Mouse (Mus musculus) heart, adult 9 months (tissue): Measurements from ENCODE around the gene Hivep1.

Experiments used
- DNase-seq, 2 experiments: peaks; one replicate each; pipeline ENCODE4 v3.0.0; 2022; ENCODE audit warnings: low spot score in 2 of 2

The Hivep1 gene

DNA sequence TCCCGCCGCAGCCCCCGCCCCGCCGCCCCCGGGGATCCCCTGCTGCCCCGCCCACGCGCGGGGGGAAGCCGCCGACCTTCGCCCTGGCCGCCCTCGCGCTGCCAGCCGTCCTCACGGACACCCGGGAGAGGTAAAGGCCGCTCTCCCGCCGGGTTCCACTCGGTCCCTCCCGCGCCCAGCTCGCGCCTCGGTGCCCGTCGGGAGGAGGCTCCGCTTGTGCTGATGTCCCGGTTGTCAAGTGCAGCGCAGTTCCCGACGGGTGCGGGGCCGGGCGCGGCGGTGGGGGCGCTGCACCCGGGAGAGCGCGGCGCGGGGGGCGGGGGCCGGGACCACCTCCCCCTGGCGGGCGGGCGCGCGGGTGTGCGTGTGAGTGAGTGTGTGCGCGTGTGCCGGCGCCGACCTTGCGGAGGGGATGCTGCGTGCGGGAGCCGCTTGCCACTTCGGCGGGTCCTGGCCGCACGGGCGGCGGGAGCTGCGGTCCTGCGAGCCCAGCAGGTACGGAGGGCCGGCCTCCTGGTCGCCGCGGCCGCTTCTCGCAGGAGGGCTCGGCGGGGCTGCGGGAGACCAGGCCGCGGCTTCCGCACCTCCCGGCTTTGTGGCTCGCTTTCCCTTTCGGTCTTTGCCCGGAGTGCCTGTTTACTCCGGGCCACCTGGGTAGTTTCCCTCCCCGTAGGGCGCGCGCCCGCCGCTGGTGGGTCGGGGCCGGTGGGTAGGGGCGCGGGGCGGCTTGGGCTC, at the start of gene Hivep1:
Gene Hivep1, plus strand, starts transcription at position 61 of the 735 bp plus-strand sequence.
- peak; percentile 73 for DNase-seq

DNA sequence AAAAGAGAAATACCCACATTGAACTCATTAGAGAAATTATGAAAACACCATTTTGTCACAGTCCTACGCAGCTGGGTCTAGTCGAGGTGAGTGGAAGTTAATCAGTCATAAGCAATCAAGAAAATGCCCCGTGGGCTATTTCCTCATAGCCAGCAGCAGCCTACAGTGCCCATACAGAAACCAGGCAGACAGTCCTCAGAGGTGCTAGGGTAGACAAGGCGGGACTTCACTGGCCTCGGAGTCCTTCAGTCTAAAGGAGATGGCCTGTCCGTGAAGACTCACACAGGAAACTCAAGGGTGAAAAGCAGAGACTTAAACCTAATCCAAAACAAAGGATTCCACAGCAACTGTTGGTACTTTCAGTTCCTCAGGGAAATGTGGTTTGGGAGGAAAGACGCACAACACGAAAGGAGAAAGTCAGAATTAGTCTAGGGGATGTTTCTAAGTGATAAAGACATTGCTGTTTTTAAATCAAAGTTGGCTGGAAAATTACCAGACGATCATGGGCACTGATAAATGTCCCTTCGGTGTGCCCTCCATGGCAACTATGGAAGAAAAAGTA, 36.3 kb upstream of the Hivep1 start:
- no peak for DNase-seq

DNA sequence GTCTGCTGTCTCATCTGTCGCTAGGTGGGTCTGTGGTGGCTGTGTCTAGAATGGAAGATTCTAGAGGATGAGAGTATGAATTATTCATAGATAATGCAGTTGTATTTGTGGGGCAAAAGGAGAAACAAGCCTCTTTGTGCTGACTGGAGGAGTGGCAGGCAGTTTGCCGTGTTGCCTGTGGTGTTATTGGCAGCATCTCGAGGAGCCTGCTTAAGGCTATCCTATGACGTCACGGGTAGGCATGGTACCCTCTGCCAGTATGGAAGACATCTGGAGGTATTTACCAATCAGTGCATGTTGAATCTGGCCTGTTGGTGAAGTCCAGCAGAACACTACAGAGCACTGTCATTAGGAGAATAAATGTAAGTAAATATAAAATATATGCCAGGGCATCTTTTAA, 35.6 kb upstream of the Hivep1 start:
- no peak for DNase-seq

DNA sequence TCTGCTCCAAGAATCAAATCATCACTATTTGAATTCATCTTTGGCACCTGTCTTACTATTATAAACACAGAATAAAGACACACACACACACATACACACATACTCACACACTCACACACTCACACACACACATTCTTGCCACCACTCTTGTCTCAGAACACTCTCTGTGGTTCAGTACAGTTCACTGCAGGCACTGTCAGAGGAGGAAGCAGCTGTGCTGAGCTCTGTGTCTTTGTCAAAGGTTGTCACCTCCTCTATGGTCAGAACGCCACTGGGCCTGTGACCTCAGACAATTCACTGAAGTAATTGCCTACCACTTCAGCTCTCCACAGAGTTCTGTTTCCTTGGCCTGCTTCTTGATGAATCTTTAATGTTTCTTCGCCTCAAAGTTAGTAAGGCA, 33.5 kb upstream of the Hivep1 start:
- DNase-seq: no peak

DNA sequence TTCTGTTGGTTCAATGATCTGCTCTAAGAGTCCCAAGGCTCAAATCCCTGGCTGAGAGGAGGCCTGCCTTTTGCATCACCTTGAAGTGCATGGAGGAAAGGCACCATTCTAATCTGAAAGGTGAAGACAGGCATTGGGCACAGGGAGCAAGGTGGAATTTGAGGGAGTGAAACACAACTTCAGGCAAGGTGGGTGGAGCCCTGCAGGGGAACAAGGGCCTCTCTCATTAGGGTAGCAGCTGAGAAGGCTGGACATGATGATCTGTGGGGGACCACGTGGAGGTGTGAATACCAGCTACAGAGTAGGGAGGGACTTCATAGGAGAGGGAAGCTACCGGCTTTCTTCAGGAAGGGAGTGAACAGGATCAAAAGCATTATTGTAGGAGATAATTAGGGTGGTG, 10.6 kb upstream of the Hivep1 start:
- no peak for DNase-seq

DNA sequence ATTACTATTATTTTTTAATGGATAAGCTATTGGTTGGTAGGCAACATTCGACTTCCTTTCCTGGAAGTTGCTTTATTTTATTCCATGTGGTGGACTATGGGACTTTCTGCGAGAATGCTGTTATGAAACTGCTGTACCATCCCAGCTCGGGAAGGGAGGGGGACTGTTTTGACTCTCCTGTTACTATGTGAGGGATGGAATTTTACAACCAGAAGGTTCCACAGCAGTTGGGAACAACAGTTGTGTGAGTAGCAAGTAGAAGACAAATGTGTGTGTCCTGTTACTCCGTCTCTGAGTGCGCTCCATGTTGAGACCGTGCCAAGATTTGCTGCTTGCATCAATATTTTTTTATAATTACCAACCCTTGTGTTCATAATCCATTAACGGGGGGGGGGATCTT, 8.4 kb upstream of the Hivep1 start:
- DNase-seq: no peak

DNA sequence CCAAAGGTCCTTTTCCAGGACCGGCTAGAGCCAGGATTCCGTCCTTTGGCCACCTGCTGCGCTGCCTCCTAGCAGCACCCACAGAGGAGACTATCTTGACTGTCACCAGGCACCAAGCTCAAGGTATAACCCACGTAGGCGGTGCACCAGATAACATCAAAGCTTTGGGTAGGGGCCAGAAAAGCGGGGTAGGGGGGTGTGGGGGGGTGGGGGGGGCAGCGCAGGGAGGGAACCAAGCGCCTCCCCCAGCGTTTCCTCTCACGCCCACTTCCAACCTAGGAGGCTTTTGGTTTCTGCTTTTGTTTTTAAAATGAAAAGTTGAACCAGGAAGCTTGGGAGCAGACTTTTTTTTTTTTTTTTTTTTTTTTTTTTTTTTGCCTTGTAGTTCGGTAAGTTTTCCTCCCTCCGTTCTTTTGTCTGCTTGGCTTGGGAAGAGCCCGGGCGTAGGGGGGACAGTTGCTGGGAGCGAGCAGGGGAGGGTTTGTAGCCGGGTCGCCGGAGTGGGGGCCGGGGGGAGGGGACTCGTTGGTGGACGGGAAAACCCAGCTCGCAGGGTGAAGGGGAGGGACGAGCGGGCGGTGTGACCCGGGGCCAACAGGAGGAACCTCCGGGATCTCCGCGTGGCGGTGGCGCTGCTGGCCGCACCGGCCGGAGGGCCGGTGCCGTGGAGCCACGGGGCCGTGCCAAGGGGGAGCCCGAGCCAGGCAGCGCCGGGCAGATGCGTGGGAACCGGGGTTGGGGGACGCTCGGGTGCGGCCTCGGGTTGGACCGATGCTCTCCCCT, 2.6 kb upstream of the Hivep1 start:
- peak; percentile 82 to 85 for DNase-seq

DNA sequence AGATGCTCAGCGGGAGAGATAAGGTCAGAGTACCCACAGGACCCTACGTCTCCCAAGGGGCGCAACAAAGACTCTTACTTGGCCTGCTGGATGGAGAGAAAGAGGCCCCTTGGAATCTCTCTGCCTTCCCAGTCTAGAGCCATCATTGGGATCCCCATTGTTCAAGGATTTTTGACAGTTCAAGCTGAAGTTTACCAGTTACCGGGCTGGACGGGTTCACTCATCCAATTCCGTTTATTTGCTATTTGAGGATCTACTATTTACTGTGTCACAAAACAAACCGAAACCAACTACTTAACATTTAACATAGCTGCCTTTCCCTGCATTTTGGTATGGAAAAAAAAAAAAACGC, 2.1 kb upstream of the Hivep1 start:
- no peak for DNase-seq

DNA sequence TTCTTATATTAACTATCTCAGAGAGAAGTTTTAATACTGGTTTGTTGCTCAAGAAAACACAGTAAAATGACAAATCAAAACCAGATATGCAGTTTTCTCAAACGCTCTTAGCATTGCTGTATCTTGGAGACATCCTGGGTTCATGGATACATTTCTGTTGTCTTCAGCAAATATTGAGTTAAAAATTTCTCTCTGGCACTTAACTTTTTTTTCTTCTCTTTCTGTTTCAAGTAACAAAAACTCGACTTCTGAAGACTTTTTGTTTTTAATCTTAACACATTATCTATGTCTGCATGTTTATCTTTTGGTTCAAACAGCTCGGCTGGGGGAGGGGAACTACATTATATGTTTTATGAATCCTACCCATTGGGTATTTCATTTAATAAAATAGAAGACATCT, 1.7 kb upstream of the Hivep1 start:
- no peak for DNase-seq

DNA sequence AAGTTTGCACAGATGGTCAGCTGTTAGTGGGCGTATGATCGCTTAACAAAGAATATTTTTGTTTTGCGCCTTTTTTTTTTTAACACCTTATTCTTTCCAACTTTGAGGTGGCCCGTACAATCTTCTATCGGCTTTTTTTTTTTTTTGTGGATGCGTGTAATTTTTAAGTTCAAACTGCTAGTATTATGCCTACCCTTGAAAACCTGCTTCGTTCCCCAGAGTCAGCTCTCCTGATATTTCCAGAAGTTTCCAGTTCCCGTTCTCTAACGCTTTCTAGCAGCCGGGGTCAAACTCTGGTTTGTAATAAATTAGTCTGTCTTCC, 980 bp upstream of the Hivep1 start:
- DNase-seq: no peak

DNA sequence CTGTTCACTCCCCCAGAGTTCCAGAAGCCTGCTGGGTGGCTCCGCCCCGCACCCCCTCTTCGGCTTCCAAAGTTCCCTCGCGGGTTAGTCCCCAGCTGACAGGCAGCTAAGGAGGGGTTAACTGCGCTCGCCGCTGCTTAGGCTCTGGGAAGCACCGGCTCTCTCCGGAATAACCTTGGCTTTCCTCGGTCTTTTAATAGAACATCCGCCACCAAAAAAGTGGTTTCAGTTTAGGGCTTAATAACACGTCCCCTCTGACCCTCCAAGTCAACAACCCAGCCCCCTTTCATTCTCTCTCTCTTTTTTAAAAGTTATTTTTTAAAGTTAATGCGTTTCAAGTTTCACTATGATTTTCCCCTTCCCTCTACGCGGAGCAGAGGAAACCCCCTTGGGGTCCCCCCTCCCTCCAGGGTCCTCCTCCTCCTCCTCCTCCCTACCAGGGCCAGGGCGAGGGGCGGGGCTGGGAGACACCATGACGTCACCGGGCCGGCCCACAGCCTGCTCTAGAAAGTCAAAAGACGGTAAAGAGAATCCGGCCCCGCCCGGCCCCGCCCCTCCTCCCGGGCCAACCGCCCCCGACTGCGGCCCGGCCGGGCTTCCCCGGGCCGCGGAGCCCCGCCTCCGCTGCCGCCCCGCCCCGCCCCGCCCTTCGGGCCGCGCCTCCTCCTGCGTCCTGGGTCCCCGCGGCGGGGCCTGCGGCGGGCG, 467 bp upstream of the Hivep1 start:
- DNase-seq: peak; percentile 97 to 98

DNA sequence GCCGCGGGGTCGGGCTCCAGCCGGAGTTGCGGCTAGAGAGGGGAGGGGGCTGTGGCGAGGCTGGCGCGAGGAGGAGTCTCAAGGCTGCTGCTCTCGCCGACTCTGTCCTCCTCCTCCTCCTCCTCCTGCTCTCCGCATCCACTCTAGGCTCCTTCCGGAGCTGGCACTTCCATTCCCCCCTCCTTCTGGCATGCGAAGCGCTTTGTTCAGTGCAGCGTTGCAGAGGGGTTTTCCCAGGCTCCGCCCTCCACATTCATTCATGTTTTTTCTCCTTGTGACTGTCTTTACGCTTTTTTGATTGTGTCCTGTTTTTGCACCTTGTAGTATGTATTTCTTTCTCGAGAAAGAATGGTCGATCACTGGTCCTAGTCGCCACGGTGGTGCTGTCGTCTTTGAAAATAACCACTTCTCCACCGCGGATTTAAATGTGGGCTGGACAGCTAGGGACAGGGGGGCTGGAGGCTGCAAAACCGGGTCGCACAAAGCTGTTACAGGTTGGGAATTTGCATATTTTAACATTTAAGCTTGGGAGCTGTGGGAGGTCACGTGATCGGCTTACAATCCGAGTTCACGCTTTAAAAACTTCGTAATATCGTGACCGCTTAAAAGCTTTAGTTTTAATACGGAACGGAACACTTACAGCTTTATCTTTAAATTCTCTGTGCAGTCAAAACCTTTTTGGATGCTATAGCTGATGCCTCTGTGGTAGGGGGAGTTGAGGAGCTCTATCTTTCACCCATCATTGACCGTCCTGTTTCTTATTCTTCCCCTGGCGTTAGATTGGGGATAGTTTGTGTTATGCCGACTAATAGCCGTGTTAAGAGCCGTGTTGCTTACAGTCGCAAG, 1.1 kb downstream of the Hivep1 start:
- peak; percentile 71 to 72 for DNase-seq

DNA sequence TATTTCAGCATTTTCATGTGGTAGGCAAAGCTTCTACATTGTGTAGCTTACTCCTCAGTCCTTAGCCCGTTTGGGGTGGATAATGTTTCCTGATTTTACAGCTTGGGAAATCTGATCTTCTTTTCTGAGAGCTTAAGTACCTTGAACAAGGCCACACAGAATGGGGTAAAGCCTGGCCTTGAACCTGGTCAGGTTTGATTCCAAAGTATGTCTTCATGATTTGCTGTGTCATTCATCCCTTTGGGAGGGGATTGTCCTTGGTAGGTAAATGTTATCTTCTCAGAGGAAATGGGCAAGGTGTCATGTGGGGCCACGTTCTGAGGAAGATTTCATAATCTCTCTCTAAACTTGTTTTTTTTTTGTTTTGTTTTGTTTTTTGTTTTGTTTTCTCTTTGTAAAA, 1.8 kb downstream of the Hivep1 start:
- no peak for DNase-seq

DNA sequence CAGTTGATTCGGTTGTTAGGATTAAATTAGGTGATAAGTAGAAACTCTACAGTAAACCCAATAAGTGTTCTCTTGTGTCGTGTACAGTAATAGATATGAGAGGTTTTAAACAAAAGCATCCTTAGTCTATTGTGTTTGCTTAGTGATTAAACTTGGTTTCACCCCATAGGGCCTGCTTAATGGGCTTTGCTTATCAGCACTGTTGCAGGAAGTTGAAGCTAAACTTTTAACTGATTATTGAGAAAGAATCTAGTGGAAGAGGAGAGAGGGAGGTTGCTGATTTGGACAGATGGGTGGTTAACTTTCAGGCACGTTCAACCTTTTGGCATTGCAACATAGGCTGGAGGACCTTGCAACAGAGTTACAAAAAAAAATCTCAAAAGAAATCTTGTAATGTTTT, 2.3 kb downstream of the Hivep1 start:
- no peak for DNase-seq

DNA sequence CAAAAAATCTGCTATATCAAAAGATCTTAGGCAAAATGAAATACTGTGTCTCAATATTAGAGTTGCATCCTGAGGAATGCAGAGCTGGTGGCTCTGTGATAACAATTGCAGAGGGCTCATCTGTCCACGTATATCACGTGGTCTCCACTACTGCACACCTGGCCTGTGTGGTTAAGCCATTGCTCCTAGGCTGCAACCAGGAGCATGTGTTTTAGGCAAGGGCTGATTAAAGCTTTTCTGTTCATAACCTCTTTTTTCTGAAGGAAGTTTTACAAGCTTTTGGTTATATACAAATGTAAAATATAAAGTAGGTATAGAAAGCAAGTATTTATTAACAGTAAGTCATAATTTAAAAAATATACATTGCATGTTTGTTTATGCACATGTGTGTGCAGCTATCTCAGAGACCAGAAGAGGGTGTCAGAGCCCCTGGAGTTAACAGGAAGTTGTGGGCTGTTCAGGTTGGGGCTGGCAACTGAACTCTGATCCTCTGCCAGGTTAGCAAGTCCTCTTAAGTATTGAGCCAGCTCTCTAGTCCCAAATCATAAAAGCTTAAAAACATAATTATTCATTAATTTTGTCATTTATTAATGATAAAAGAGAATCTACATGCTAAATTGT, 5.0 kb downstream of the Hivep1 start:
- no peak for DNase-seq

DNA sequence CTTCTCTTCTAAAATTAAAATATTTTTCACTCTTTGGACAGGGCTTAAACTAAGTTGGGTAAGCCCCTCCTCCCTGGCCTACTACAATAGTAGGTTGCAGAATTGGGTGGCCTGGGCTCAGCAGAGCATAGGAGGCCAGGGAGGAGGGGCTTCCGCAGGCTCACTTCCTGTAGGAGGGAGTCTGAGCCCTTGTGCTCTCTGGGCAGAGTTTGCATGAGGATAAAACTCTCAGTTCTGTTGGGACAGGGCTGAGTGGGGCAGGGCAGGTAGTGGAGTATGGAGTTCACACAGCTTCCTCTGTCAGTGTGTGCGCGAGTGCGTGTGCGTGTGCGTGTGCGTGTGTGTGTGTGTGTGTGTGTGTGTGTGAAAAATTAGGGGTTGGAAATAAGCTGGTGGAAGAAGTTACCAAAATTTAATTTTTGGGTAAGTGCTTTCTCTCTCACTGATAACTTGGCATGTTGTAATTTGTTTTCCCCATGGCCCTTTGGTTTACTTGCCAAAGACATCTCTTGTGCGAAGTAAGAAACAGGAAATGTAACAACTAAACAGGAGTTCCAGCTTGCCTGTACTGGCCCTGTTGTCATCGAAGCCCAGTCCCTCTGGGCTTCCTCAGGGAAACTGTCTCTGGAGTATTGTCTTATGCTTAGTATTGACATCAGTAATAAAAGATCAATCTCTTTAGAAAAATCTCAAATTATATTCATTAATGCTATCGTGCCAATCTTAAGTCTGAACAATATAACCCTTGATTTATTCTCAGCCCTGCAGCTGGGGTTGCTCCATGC, 9.2 kb downstream of the Hivep1 start:
- DNase-seq: no peak

DNA sequence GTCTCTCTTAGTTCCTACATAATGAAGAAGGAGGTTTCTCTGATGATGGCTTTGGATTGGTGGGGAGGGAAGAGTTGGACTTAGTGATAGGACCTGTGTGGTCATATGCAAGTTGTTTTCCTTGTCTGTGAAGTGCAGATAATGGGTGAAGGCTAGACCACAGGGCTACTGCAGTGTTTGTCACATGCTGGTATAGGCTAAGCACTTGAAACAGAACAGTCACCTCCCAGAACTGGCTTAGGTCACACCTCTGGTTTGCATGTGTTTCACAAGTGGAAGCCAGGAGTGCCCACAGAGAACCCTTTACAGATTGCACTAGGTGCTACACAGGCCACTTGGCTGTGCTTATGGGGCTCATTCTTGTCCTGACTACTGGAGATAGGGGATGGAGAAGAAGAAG, 12.4 kb downstream of the Hivep1 start:
- no peak for DNase-seq

DNA sequence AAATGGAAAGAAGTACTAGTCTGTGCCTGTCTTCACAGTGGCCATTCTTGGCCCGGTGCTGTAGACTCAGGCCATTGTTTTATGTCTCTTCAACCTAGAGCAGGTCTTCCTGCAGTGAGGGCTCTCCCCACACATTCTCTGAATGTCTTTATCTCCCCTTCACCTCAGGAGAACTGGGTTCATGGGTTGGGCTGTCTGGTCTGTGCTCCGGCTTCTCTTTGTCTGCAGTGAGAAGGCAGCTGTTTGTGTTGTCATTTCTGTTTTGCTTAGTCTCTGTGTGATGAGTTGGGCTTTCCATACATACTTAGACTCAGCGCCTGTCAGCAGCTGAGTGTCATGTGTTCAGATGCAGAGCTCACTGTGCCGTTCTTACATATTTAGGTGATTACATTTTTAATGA, 18.4 kb downstream of the Hivep1 start:
- DNase-seq: no peak

DNA sequence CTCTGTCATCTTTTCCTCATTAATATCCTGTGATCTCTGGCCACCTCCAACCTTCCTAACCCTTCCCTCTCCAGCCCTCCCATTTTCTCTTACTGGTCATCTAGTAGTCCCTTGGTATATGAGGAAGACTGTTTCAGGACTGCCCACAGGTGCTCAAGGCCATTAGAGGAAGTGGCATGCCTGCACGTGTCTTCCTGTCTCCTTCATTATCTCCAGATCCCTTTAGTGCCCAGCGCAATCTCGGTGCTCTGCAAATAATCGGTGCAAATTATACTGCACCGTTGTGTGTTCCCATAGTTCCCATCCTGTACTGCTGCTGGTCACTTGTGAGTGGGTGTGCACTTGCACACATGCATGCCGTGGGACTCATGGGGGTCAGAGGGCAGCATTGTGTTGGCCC, 19.2 kb downstream of the Hivep1 start:
- DNase-seq: no peak

DNA sequence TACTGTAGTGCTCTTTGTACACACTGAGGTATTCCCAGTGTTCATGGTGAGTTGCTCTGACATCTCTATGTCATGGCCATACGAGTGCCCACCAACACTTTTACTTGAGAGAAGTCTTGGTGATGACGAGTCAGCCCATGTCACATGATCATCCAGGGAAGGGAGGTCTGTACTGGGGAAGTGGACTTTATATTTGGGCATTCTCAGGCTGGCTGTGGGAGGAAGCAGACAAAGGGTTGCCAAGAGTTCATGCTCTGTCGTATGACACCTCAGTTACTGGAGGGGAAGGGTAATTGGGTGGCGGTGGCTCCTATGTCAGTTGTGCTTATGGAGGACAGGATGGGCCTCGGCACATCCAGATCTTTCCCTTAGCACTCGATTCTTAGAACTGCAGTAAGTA, 21.5 kb downstream of the Hivep1 start:
- no peak for DNase-seq

DNA sequence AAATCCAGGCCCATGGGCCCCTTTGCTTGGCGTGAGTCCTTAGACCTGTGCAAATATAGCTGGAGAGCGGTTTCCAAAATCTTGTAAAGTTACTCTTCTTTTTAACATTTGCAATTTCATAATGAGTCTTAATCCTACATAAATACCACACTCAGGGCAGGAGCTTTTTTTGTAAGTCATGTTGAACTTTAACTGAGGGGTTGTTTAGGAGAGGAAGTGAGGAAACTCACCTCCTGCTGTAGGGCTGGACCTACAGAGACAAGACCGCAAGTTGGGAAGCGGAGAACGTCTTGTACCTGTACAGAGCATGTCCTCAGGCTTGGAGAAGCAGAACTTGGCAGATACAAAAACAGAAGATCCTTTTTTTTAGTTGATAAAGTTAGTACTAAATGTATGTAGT, 23.7 kb downstream of the Hivep1 start:
- DNase-seq: no peak
